Mouse (Mus musculus) MEL (cell line): ENCODE data around the gene Sema3c. TPM values are rescaled to one million over a fixed set of nuclear protein-coding genes. Genes with fewer than 3 reads are reported as not detected.

Experiments
- DNase-seq: peaks from one replicate; pipeline ENCODE4 v3.0.0; 2011; ENCODE audit warnings: low read depth, low spot score
- H3K27ac ChIP-seq: 2 replicates; pipeline ENCODE4 v1.5.1; 2012; ENCODE audit warnings: low read depth, mild to moderate bottlenecking, control low read depth, low read length, moderate library complexity; ENCODE audit not compliant: control insufficient read depth
- H3K27me3 ChIP-seq, 2 experiments: fragments of 150-350 bp in 1 of 2; sonication (generic) in 1 of 2; 2 replicates each; pipeline ENCODE4 v1.6.1; 2012; ENCODE audit warnings: low read length in 2 of 2, mild to moderate bottlenecking in 2 of 2, improper control_type of control experiment in 1 of 2, moderate library complexity in 1 of 2; ENCODE audit not compliant: insufficient read depth in 2 of 2, control insufficient read depth in 1 of 2
- H3K36me3 ChIP-seq, 2 experiments: 2 replicates each; pipeline ENCODE4 v1.6.1; 2012 to 2014; ENCODE audit warnings: low read length in 2 of 2, improper control_type of control experiment in 1 of 2, inconsistent platforms in 1 of 2, mild to moderate bottlenecking in 1 of 2; ENCODE audit not compliant: insufficient read depth in 2 of 2, control insufficient read depth in 1 of 2
- H3K4me1 ChIP-seq, 2 experiments: fragments of 150-350 bp in 1 of 2; sonication (generic) in 1 of 2; 2 replicates each; pipeline ENCODE4 v1.6.1; 2012; ENCODE audit warnings: low read length in 2 of 2, improper control_type of control experiment in 1 of 2, mild to moderate bottlenecking in 1 of 2; ENCODE audit not compliant: insufficient read depth in 2 of 2, control insufficient read depth in 1 of 2
- H3K4me3 ChIP-seq, 2 experiments: fragments of 150-350 bp in 1 of 2; sonication (generic) in 1 of 2; 2 replicates each; pipeline ENCODE4 v1.5.1; 2012; ENCODE audit warnings: low read depth in 2 of 2, low read length in 2 of 2, mild to moderate bottlenecking in 2 of 2, moderate library complexity in 2 of 2, control low read depth in 1 of 2, improper control_type of control experiment in 1 of 2; ENCODE audit not compliant: control insufficient read depth in 1 of 2, insufficient read depth in 1 of 2
- H3K79me2 ChIP-seq: 2 replicates; pipeline ENCODE4 v1.6.1; 2012; ENCODE audit warnings: mild to moderate bottlenecking, low read length, moderate library complexity; ENCODE audit not compliant: control insufficient read depth, poor library complexity, insufficient read depth
- H3K9ac ChIP-seq: 2 replicates; pipeline ENCODE4 v1.6.1; 2012; ENCODE audit warnings: low read depth, mild to moderate bottlenecking, control low read depth, low read length, moderate library complexity; ENCODE audit not compliant: control insufficient read depth, poor library complexity, severe bottlenecking
- H3K9me3 ChIP-seq: fragments of 150-350 bp; sonication (generic); replicated peaks from 2 replicates; pipeline ENCODE4 v1.6.1; 2012; ENCODE audit warnings: mild to moderate bottlenecking, low read length, improper control_type of control experiment, moderate library complexity; ENCODE audit not compliant: insufficient read depth
- CHD2 ChIP-seq: IDR thresholded peaks from 2 replicates; pipeline ENCODE4 v1.6.1; 2011; ENCODE audit warnings: low read length, improper control_type of control experiment
- E2F4 ChIP-seq: IDR thresholded peaks from 2 replicates; pipeline ENCODE4 v1.6.1; 2011; ENCODE audit warnings: low read depth, low read length, improper control_type of control experiment, borderline replicate concordance
- ETS1 ChIP-seq: IDR thresholded peaks from 2 replicates; pipeline ENCODE4 v1.6.1; 2012; ENCODE audit warnings: low read depth, mild to moderate bottlenecking, inconsistent platforms, low read length, improper control_type of control experiment, moderate library complexity
- HCFC1 ChIP-seq: IDR thresholded peaks from 2 replicates; pipeline ENCODE4 v1.6.1; 2012; ENCODE audit warnings: low read depth, mild to moderate bottlenecking, inconsistent platforms, low read length, improper control_type of control experiment, moderate library complexity
- JUND ChIP-seq: IDR thresholded peaks from 2 replicates; pipeline ENCODE4 v1.6.1; 2011; ENCODE audit warnings: low read depth, mild to moderate bottlenecking, improper control_type of control experiment, low read length
- KAT2A ChIP-seq: conservative IDR thresholded peaks from 2 replicates; pipeline ENCODE4 v1.6.1; 2012; ENCODE audit warnings: low read depth, low read length, improper control_type of control experiment, inconsistent platforms
- MAFK ChIP-seq: IDR thresholded peaks from 2 replicates; pipeline ENCODE4 v1.6.1; 2011; ENCODE audit warnings: low read depth, mild to moderate bottlenecking, low read length, improper control_type of control experiment, borderline replicate concordance
- MXI1 ChIP-seq: IDR thresholded peaks from 2 replicates; pipeline ENCODE4 v1.6.1; 2011; ENCODE audit warnings: mild to moderate bottlenecking, low read depth, low read length, improper control_type of control experiment
- MYC ChIP-seq: IDR thresholded peaks from 2 replicates; pipeline ENCODE4 v1.6.1; 2011; ENCODE audit warnings: low read depth, mild to moderate bottlenecking, low read length, improper control_type of control experiment, moderate library complexity
- NELFE ChIP-seq: IDR thresholded peaks from 2 replicates; pipeline ENCODE4 v1.6.1; 2011; ENCODE audit warnings: low read depth, low read length, improper control_type of control experiment
- NRF1 ChIP-seq: IDR thresholded peaks from 2 replicates; pipeline ENCODE4 v1.6.1; 2014; ENCODE audit warnings: low read depth, mild to moderate bottlenecking, inconsistent platforms, low read length, improper control_type of control experiment, moderate library complexity; ENCODE audit not compliant: poor library complexity, insufficient read depth, severe bottlenecking
- POLR2A ChIP-seq, 2 experiments: IDR thresholded peaks; 2 replicates each; pipeline ENCODE4 v1.6.1; 2011 to 2012; ENCODE audit warnings: low read length in 2 of 2, mild to moderate bottlenecking in 2 of 2, control low read depth in 1 of 2, improper control_type of control experiment in 1 of 2, low read depth in 1 of 2, moderate library complexity in 1 of 2; ENCODE audit not compliant: control insufficient read depth in 1 of 2, insufficient read depth in 1 of 2, poor library complexity in 1 of 2
- POLR2AphosphoS5 ChIP-seq: IDR thresholded peaks from 2 replicates; pipeline ENCODE4 v1.6.1; 2012; ENCODE audit warnings: low read depth, borderline replicate concordance, mild to moderate bottlenecking, inconsistent platforms, low read length, moderate library complexity, mixed read lengths
- RCOR1 ChIP-seq: IDR thresholded peaks from 2 replicates; pipeline ENCODE4 v1.6.1; 2012; ENCODE audit warnings: low read depth, mild to moderate bottlenecking, inconsistent platforms, low read length, improper control_type of control experiment
- SIN3A ChIP-seq: IDR thresholded peaks from 2 replicates; pipeline ENCODE4 v1.6.1; 2012; ENCODE audit warnings: low read length, improper control_type of control experiment, inconsistent platforms
- SMC3 ChIP-seq: IDR thresholded peaks from 2 replicates; pipeline ENCODE4 v1.6.1; 2011; ENCODE audit warnings: low read depth, low read length, improper control_type of control experiment
- TCF12 ChIP-seq: IDR thresholded peaks from 2 replicates; pipeline ENCODE4 v1.6.1; 2014; ENCODE audit warnings: low read depth, mild to moderate bottlenecking, inconsistent platforms, low read length, improper control_type of control experiment, moderate library complexity
- UBTF ChIP-seq: IDR thresholded peaks from 2 replicates; pipeline ENCODE4 v1.6.1; 2012; ENCODE audit warnings: low read depth, mild to moderate bottlenecking, inconsistent platforms, low read length, improper control_type of control experiment, moderate library complexity, borderline replicate concordance; ENCODE audit not compliant: insufficient read depth
- USF1 ChIP-seq: IDR thresholded peaks from 2 replicates; pipeline ENCODE4 v1.6.1; 2014; ENCODE audit warnings: low read depth, mild to moderate bottlenecking, inconsistent platforms, low read length, improper control_type of control experiment, moderate library complexity
- ZKSCAN1 ChIP-seq: IDR thresholded peaks from 2 replicates; pipeline ENCODE4 v1.6.1; 2012; ENCODE audit warnings: low read depth, mild to moderate bottlenecking, inconsistent platforms, low read length, improper control_type of control experiment, moderate library complexity
- polyA plus RNA-seq, 2 experiments: library from polyadenylated mRNA; stranded (reverse) in 1 of 2; unstranded in 1 of 2; fragments of >175 nt in 1 of 2; fragments of >200 nt in 1 of 2; gene quantifications; 2 replicates each; pipeline versions ENCODE4 v1.2.1 to v1.2.4; 2012; ENCODE audit warnings: low replicate concordance in 2 of 2, low read depth in 1 of 2; ENCODE audit not compliant: insufficient read length in 2 of 2, insufficient read depth in 1 of 2, missing spikeins in 1 of 2
- total RNA-seq: library from RNA; depleted of rRNA; stranded (reverse); fragments of 300-350 nt; gene quantifications from 2 replicates; pipeline ENCODE4 v1.2.3, GENCODE M21; 2012

The Sema3c gene
- total and polyA plus RNA-seq, 3 experiments = not detected

DNA sequence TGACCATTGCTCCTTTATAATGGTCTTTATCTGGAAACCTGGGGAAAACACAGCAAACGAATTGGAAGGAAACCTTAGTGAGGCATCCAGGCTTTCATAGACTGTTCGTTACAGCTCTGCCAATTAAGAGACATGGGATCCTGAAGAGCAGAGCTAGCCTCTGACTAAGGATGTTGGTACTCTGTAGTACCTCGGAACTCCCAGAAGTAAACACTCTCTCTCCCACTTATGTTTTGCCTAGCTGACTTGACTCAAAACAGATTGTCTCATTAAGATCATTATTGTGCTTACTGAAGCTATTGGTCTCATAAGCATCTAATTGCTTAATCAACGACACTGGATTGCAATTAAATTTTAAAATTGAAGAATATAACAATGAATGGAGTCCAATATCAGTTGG, 138.3 kb downstream of the Sema3c start:
- Histone ChIP-seq H3K4me3 (no peak overlapping the region), H3K4me1 (no peaks in the 10 kb centered on the region), H3K27me3 (no peaks in the 10 kb centered on the region), H3K9ac (no peak overlapping the region), H3K36me3 (no peaks in the 10 kb centered on the region), H3K79me2 (no peaks in the 10 kb centered on the region), H3K27ac (no peak overlapping the region), H3K9me3 (no peaks in the 10 kb centered on the region)
- TF ChIP-seq HCFC1 (no peak), KAT2A (no peak), TCF12 (no peak)
- no peak for DNase-seq

DNA sequence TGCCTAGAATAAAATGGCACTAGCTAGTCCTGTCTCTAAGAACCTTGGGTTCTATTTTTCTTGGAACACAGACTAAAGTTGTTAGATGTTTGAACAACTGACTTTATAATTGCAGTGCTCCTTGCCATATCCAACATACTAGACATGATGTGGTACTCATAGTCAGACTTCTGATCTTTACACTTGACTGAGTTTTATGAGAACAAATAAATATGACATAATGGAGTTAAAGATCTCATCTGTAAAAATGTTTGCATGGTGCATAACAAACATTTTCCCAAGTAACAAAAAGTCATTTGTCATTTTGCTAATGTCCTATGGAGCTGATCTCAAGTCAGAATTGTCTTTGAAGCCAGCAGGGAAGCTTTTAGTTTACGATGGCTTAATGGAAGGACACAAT, 141.1 kb downstream of the Sema3c start:
- no peak overlapping the region for H3K9ac ChIP-seq
- no peak for TF ChIP-seq RCOR1
- no peak for TF ChIP-seq USF1
- no peak for TF ChIP-seq POLR2A (IDR thresholded peaks at IDR 0.05; ENCODE audit: control insufficient read depth in 1 of 2, insufficient read depth in 1 of 2, low read depth in 1 of 2, low read length in 2 of 2, poor library complexity in 1 of 2)
- TF ChIP-seq POLR2AphosphoS5 = no peak
- no peak for TF ChIP-seq MXI1
- no peak for TF ChIP-seq MAFK
- no peak for TF ChIP-seq ETS1
- no peak for TF ChIP-seq NRF1
- TF ChIP-seq JUND = no peak
- no peak for TF ChIP-seq NELFE
- TF ChIP-seq ZKSCAN1 = no peak
- TF ChIP-seq SMC3 = no peak
- no peak for TF ChIP-seq UBTF
- TF ChIP-seq E2F4 = no peak
- no peak for TF ChIP-seq CHD2
- no peak for TF ChIP-seq SIN3A
- TF ChIP-seq MYC = no peak
- H3K4me1 ChIP-seq = no peaks in the 10 kb centered on the region
- no peaks in the 10 kb centered on the region for H3K27me3 ChIP-seq
- no peaks in the 10 kb centered on the region for H3K9me3 ChIP-seq
- H3K4me3 ChIP-seq = no peak overlapping the region
- no peaks in the 10 kb centered on the region for H3K36me3 ChIP-seq
- no peak for DNase-seq
- H3K27ac ChIP-seq = no peak overlapping the region
- H3K79me2 ChIP-seq = no peaks in the 10 kb centered on the region
